Mouse (Mus musculus) liver, embryonic 14.5 days (tissue): ENCODE measurements at regions not wholly inside any gene's neighbourhood (a gene's known extent, or its start where the extent isn't known, plus 50 kb on each side); places are given as distances from the start of the nearest gene placed in this dataset.

Experiments
- CTCF ChIP-seq: IDR thresholded peaks from 2 replicates; pipeline ENCODE4 v1.5.1; 2016; ENCODE audit warnings: antibody characterized with exemption, low read depth, control low read depth
- EP300 ChIP-seq: IDR thresholded peaks from 2 replicates; pipeline ENCODE4 v1.6.1; 2016; ENCODE audit warnings: antibody characterized with exemption, low read depth

- TF ChIP-seq CTCF: no peak
- TF ChIP-seq EP300: no peak
These were observed 149.6 kb upstream of the Mocs1 start for GRCm38 (mm10) chr17:49278541-49278940.
